Mouse (Mus musculus): ENCODE results near the gene Irf8.

Gene Irf8

DNA sequence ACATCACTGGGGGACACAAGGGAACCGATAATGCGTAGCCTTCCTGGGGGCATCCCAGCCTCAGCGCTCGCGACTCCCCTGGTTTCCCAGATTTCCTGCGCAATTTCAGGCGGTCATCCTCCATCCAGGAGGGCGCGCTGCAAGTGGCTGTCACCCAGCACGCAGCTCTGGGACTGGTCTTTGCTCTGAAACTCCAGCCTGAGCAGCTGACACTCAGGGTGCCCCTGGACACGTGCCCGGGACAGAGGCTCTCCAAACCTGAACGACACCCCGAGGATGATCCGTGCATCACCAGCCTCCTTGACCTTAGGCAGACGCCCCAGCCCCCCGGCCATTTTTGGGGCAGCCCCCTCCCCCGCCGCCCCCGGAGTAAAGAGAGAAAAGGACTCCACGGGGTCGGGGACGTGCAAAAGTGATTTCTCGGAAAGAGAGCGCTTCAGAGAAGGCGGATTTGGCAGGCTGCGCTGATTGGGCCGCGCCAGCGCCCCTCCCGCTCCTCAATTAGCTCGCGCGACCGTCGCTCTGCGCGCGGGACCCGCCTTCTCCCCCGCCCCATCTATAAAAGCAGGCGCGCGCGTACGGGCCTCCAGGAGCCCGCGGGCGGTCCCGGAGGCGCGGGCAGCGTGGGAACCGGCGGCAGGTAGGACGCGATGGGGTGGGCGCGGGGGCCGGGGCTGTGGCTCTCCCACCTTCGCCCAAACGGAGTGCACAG is at the start of gene Irf8:
Gene Irf8, plus strand, starts transcription at position 589 of the 712 bp plus-strand sequence.
- DNase-seq (ENCODE audit: low spot score in 2 of 2), result peak; percentile 70 to 84

DNA sequence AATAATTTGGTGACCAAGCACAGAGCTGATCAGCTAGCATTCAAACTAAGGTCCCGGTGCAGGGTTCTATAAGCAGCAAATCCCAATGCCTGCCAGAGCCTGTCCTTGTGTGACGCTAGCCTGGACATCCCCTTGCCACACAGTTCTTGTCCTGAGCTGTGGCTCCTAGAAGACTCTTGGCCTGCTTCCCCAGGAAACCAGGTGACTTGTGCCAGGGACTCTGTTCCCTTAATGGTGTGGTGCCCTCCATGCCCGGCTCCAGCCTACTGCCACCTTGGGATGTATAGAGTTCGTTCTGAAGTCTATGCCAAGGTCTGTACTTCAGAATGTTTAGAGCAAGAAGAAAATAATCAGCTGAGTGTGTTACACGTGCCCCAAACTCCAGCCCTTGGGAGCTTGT is 49.6 kb upstream of the Irf8 start:
- no peak for DNase-seq (ENCODE audit: low spot score in 2 of 2)

- DNase-seq (ENCODE audit: low spot score in 2 of 2), result no peak
Observed at GRCm38 (mm10) chr8:120687786-120688185, 48.4 kb upstream of the Irf8 start.

GRCm38 (mm10) chr8:120688511-120688910 is 47.6 kb upstream of the Irf8 start:
- DNase-seq (ENCODE audit: low spot score in 2 of 2), result no peak

DNA sequence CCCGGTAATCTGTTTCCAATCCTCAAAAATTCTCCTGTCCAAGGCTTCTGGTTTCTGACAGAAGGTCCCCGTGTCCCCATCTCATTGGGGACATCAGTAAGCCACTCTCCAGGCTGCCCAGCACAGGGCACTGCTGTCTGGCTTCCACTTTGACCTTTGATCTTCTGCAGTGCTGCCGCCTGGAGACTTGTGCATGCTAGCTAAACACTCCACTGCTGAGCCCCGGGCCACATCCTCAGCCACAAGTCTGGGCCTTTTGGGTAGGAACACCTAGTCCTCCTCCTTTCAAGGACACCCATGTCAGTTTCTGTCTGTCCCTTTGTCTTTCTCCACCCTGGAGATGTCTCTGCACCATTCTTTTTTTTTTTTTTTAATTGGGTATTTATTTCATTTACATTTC is 43.2 kb upstream of the Irf8 start:
- DNase-seq (ENCODE audit: low spot score in 2 of 2), result no peak

GRCm38 (mm10) chr8:120693861-120694493 is 42.2 kb upstream of the Irf8 start:
- DNase-seq (ENCODE audit: low spot score in 2 of 2), result no peak

- DNase-seq (ENCODE audit: low spot score in 2 of 2), result no peak
Observed at GRCm38 (mm10) chr8:120696401-120697153, 39.6 kb upstream of the Irf8 start.

DNA sequence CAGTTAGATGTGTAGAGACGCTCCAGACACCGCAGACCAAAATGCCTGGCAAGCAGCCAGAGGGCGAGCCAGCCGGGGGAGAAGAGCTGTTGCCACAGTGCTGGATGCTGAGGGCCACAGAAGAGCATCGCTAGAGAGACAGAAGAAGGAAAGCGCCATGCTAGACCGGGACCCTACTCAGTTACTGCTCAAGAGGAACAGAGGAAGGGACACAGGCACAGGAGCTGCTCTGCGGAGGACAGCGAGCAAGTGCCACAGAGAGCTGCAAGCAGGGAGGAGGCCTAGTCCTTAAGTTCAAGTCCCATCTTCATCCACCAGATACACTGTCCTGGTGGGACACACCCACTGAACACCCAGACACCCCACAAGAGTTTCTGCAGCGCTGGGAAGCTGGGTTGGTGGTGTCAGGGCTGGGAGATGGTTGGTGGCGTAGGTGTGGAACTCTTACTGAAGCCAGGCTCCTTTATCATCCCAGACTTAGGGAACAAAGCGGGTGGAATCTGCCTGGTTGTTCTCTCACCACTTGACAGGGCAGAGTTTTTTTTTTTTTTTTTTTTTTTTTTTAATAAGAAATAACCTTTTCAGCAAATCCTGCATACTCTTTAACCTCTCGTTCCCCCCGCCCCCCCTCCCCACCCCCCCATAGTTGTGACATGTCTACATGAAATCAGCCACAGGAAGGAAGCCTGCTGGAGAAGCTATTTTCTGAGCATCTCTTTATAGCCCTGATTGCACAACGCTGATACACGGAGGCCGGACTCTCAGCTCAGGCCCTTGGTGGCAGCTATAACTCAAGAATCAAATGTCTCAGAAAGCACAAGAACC is 38.8 kb upstream of the Irf8 start:
- no peak for DNase-seq (ENCODE audit: low spot score in 2 of 2)

- no peak for DNase-seq (ENCODE audit: low spot score in 2 of 2)
Observed at GRCm38 (mm10) chr8:120697979-120698272, 38.2 kb upstream of the Irf8 start.

- DNase-seq (ENCODE audit: low spot score in 2 of 2), result no peak
Observed at GRCm38 (mm10) chr8:120698426-120698825, 37.7 kb upstream of the Irf8 start.

GRCm38 (mm10) chr8:120699079-120699478 is 37.1 kb upstream of the Irf8 start:
- no peak for DNase-seq (ENCODE audit: low spot score in 2 of 2)

- no peak for DNase-seq (ENCODE audit: low spot score in 2 of 2)
Observed at GRCm38 (mm10) chr8:120699565-120699964, 36.6 kb upstream of the Irf8 start.

GRCm38 (mm10) chr8:120700053-120700452 is 36.1 kb upstream of the Irf8 start:
- DNase-seq (ENCODE audit: low spot score in 2 of 2), result no peak

- no peak for DNase-seq (ENCODE audit: low spot score in 2 of 2)
Observed at GRCm38 (mm10) chr8:120701758-120702465, 34.2 kb upstream of the Irf8 start.

DNA sequence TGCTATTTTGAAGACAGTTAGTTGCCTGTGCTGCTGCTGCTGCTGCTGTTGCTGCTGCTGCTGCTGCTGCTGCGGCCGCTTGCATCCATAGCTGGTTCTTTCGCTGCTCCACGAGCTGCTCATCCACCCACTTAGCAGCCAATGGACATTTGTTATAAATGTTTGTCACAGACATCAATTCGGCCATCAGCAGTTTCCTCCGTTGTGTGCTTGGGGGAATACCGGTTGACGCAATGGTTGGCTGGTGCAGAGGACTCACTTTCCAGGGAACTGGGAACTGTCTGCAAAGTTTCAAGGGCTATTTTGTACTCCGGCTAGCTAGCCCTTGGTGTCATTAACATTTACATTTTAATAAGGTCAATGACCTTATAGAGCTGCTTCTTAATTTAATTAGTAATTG is 32.0 kb upstream of the Irf8 start:
- DNase-seq (ENCODE audit: low spot score in 2 of 2), result no peak

- no peak for DNase-seq (ENCODE audit: low spot score in 2 of 2)
Observed at GRCm38 (mm10) chr8:120705163-120705562, 31.0 kb upstream of the Irf8 start.

- no peak for DNase-seq (ENCODE audit: low spot score in 2 of 2)
Observed at GRCm38 (mm10) chr8:120706193-120706592, 30.0 kb upstream of the Irf8 start.

DNA sequence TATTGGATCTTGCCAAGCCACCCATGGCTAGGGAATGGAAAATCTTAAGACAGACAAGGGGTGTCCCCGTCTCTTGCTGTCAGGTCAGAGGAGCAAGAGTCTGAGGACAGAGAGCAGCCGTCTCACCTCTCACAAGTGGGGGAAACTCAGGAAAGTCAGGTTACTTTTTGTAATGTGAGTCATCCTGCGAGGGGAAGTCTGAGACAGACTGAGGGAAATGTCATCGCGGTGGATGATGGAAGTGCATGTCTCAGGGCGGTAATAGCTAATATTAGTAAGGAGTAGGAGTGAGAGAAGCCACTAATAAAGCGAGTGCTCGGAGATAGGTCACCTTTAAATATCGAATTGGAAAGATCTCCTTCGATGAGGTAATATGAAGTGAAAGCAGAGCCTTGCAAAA is 27.0 kb upstream of the Irf8 start:
- no peak for DNase-seq (ENCODE audit: low spot score in 2 of 2)

- DNase-seq (ENCODE audit: low spot score in 2 of 2), result no peak
Observed at GRCm38 (mm10) chr8:120715200-120715599, 21.0 kb upstream of the Irf8 start.

DNA sequence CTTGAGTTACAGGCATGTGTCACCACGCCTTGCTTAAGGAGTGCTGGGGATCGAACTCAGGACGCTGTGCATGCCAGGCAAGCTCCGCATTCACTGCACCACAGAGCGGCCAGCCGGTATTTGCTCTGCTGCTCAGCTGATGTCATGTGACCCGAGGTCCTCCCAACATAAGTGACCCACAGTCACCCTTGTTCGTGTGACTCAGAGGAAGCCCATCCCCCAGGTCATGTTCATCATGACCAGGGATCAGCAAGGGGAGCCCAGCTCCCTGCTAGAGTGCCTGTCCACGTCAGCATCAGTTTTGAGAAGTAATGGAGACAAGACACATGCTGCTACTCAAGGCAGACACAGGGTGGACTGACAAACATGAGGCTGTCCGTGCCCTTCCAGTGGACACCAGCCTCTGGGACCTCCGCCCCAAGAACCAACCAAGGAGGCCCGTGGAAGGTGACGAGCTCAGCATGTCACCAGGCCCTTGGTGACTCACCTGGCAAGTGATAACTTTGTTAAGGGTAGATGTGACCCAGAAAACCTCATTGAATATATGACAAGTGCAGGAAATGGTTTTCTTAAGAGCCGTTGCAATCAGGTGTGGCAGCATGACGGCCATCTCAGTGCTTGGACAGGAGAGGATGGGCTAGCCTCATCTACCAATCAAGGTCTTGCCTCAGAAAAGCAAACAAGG is 20.0 kb upstream of the Irf8 start:
- DNase-seq (ENCODE audit: low spot score in 2 of 2), result no peak

All from frontal cortex, postnatal 10 days (tissue).